Mouse (Mus musculus): ENCODE measurements around the gene Mustn1.

Mustn1 gene

GRCm38 (mm10) chr14:30879794-30880193 lies 794 bp downstream of the Mustn1 start:
- no peak for DNase-seq (ENCODE audit: low read depth, low spot score)

GRCm38 (mm10) chr14:30880251-30880650 lies 1.3 kb downstream of the Mustn1 start:
- DNase-seq (ENCODE audit: low read depth, low spot score) = no peak

GRCm38 (mm10) chr14:30880811-30881717 lies 2.1 kb downstream of the Mustn1 start:
- DNase-seq (ENCODE audit: low read depth, low spot score) = no peak

GRCm38 (mm10) chr14:30881718-30882108 lies 2.7 kb downstream of the Mustn1 start:
- DNase-seq (ENCODE audit: low read depth, low spot score) = no peak

- DNase-seq (ENCODE audit: low read depth, low spot score) = no peak
These were observed 6.3 kb downstream of the Mustn1 start for GRCm38 (mm10) chr14:30885298-30885697.

- DNase-seq (ENCODE audit: low read depth, low spot score) = no peak
These were observed 7.2 kb downstream of the Mustn1 start, which contains the start of gene Itih4 for GRCm38 (mm10) chr14:30886204-30886603. Itih4 (plus strand) TSS chr14:30886476.

- no peak for DNase-seq (ENCODE audit: low read depth, low spot score)
These were observed 9.3 kb downstream of the Mustn1 start for GRCm38 (mm10) chr14:30888271-30888732.

- DNase-seq (ENCODE audit: low read depth, low spot score) = peak; percentile 29
These were observed 21.0 kb downstream of the Mustn1 start for GRCm38 (mm10) chr14:30899972-30900371.

- no peak for DNase-seq (ENCODE audit: low read depth, low spot score)
These were observed 23.6 kb downstream of the Mustn1 start for GRCm38 (mm10) chr14:30902628-30903027.

- no peak for DNase-seq (ENCODE audit: low read depth, low spot score)
These were observed 24.0 kb downstream of the Mustn1 start for GRCm38 (mm10) chr14:30903036-30903435.

GRCm38 (mm10) chr14:30904307-30904706 lies 25.3 kb downstream of the Mustn1 start:
- DNase-seq (ENCODE audit: low read depth, low spot score) = no peak

- DNase-seq (ENCODE audit: low read depth, low spot score) = no peak
These were observed 27.0 kb downstream of the Mustn1 start for GRCm38 (mm10) chr14:30906001-30906400.

GRCm38 (mm10) chr14:30907814-30908265 lies 28.8 kb downstream of the Mustn1 start:
- no peak for DNase-seq (ENCODE audit: low read depth, low spot score)

- no peak for DNase-seq (ENCODE audit: low read depth, low spot score)
These were observed 32.1 kb downstream of the Mustn1 start for GRCm38 (mm10) chr14:30911141-30911540.

GRCm38 (mm10) chr14:30912641-30913040 lies 33.6 kb downstream of the Mustn1 start:
- DNase-seq (ENCODE audit: low read depth, low spot score) = no peak

- no peak for DNase-seq (ENCODE audit: low read depth, low spot score)
These were observed 34.4 kb downstream of the Mustn1 start for GRCm38 (mm10) chr14:30913404-30913803.

- no peak for DNase-seq (ENCODE audit: low read depth, low spot score)
These were observed 37.5 kb downstream of the Mustn1 start for GRCm38 (mm10) chr14:30916516-30916915.

- no peak for DNase-seq (ENCODE audit: low read depth, low spot score)
These were observed 43.2 kb downstream of the Mustn1 start for GRCm38 (mm10) chr14:30922053-30922670.

- DNase-seq (ENCODE audit: low read depth, low spot score) = no peak
These were observed 44.5 kb downstream of the Mustn1 start, which contains the start of gene Itih3 for GRCm38 (mm10) chr14:30923375-30924105. Itih3 (minus strand) TSS chr14:30923760.

- DNase-seq (ENCODE audit: low read depth, low spot score) = no peak
These were observed 46.5 kb downstream of the Mustn1 start for GRCm38 (mm10) chr14:30925492-30925891.

- DNase-seq (ENCODE audit: low read depth, low spot score) = no peak
These were observed 51.4 kb downstream of the Mustn1 start for GRCm38 (mm10) chr14:30930386-30930785.

All from WW6 (cell line).